Mouse (Mus musculus): ENCODE results near the gene Asprv1. TPM values are rescaled to one million over a fixed set of nuclear protein-coding genes. Genes with fewer than 3 reads are reported as not detected.
A peak's percentile ranks its signal among the peaks of the same experiment; 100 is the strongest.

The Asprv1 gene
- polyA plus RNA-seq, 1 experiment from 2014 or later: 0.37 TPM

- Histone ChIP-seq H3K27me3 (ENCODE audit: control insufficient read depth, insufficient read depth, low read length) (no peaks in the 10 kb centered on the region), H3K36me3 (ENCODE audit: control insufficient read depth, insufficient read depth, low read length) (peaks cover 3% of the 10 kb centered on the region; the same call in 1 of the 2 replicates), H3K4me3 (ENCODE audit: low read depth, low read length) (no peak overlapping the region), H3K27ac (ENCODE audit: low read depth, low read length) (no peak overlapping the region), H3K9ac (ENCODE audit: low read length) (no peak overlapping the region), H3K4me1 (ENCODE audit: control insufficient read depth, insufficient read depth, low read length) (no peaks in the 10 kb centered on the region), H3K9me3 (ENCODE audit: control insufficient read depth, low read length) (no peaks in the 10 kb centered on the region), H3K4me2 (no peak overlapping the region)
- no peak for ATAC-seq (ENCODE audit: low FRiP score)
- DNase-seq (ENCODE audit: low spot score, missing footprints): no peak
- WGBS: 90% methylated on average over 6 of the region's 6 CpGs
These were observed 25.1 kb downstream of the Asprv1 start for GRCm38 (mm10) chr6:86653026-86653425.

- H3K27ac ChIP-seq (ENCODE audit: low read depth, low read length): no peak overlapping the region
- DNase-seq (ENCODE audit: low spot score, missing footprints): no peak
- H3K4me3 ChIP-seq (ENCODE audit: low read depth, low read length): no peak overlapping the region
- ATAC-seq (ENCODE audit: low FRiP score): no peak
- no peaks in the 10 kb centered on the region for H3K4me1 ChIP-seq (ENCODE audit: control insufficient read depth, insufficient read depth, low read length)
- H3K4me2 ChIP-seq: no peak overlapping the region
- H3K36me3 ChIP-seq (ENCODE audit: control insufficient read depth, insufficient read depth, low read length): peaks cover 3% of the 10 kb centered on the region; the same call in 1 of the 2 replicates
- 77% methylated on average over 9 of the region's 9 CpGs for WGBS
- H3K9ac ChIP-seq (ENCODE audit: low read length): no peak overlapping the region
- no peaks in the 10 kb centered on the region for H3K27me3 ChIP-seq (ENCODE audit: control insufficient read depth, insufficient read depth, low read length)
- no peaks in the 10 kb centered on the region for H3K9me3 ChIP-seq (ENCODE audit: control insufficient read depth, low read length)
These were observed 26.4 kb downstream of the Asprv1 start for GRCm38 (mm10) chr6:86654270-86654916.

GRCm38 (mm10) chr6:86658501-86658900 is 30.5 kb downstream of the Asprv1 start:
- no peak overlapping the region for H3K27ac ChIP-seq (ENCODE audit: low read depth, low read length)

GRCm38 (mm10) chr6:86660161-86660877 is 32.4 kb downstream of the Asprv1 start:
- 87% methylated on average over 9 of the region's 9 CpGs for WGBS
- DNase-seq (ENCODE audit: low spot score, missing footprints): no peak
- H3K4me2 ChIP-seq: no peak overlapping the region
- H3K9ac ChIP-seq (ENCODE audit: low read length): no peak overlapping the region
- H3K9me3 ChIP-seq (ENCODE audit: control insufficient read depth, low read length): no peaks in the 10 kb centered on the region
- no peak for ATAC-seq (ENCODE audit: low FRiP score)
- no peak overlapping the region for H3K27ac ChIP-seq (ENCODE audit: low read depth, low read length)
- H3K4me3 ChIP-seq (ENCODE audit: low read depth, low read length): no peak overlapping the region
- H3K4me1 ChIP-seq (ENCODE audit: control insufficient read depth, insufficient read depth, low read length): no peaks in the 10 kb centered on the region
- no peaks in the 10 kb centered on the region for H3K27me3 ChIP-seq (ENCODE audit: control insufficient read depth, insufficient read depth, low read length)
- H3K36me3 ChIP-seq (ENCODE audit: control insufficient read depth, insufficient read depth, low read length): no peaks in the 10 kb centered on the region

More at GRCm38 (mm10) chr6:86658501-86658900, 30.5 kb downstream of the Asprv1 start:
- Histone ChIP-seq H3K4me1 (ENCODE audit: control insufficient read depth, insufficient read depth, low read length) (no peaks in the 10 kb centered on the region), H3K9ac (ENCODE audit: low read length) (no peak overlapping the region), H3K4me3 (ENCODE audit: low read depth, low read length) (no peak overlapping the region), H3K9me3 (ENCODE audit: control insufficient read depth, low read length) (no peaks in the 10 kb centered on the region), H3K27me3 (ENCODE audit: control insufficient read depth, insufficient read depth, low read length) (no peaks in the 10 kb centered on the region), H3K36me3 (ENCODE audit: control insufficient read depth, insufficient read depth, low read length) (no peaks in the 10 kb centered on the region), H3K4me2 (no peak overlapping the region)
- ATAC-seq (ENCODE audit: low FRiP score): no peak
- WGBS: 88% methylated on average over 3 of the region's 3 CpGs
- peak; percentile 62 for DNase-seq (ENCODE audit: low spot score, missing footprints)

GRCm38 (mm10) chr6:86665076-86665475 is 37.1 kb downstream of the Asprv1 start:
- H3K9ac ChIP-seq (ENCODE audit: low read length): no peak overlapping the region
- ATAC-seq (ENCODE audit: low FRiP score): no peak
- no peak overlapping the region for H3K4me2 ChIP-seq
- DNase-seq (ENCODE audit: low spot score, missing footprints): peak; percentile 64
- no peak overlapping the region for H3K27ac ChIP-seq (ENCODE audit: low read depth, low read length)
- 81% methylated on average over 5 of the region's 5 CpGs for WGBS
- no peaks in the 10 kb centered on the region for H3K36me3 ChIP-seq (ENCODE audit: control insufficient read depth, insufficient read depth, low read length)
- H3K4me1 ChIP-seq (ENCODE audit: control insufficient read depth, insufficient read depth, low read length): peaks cover 16% of the 10 kb centered on the region
- H3K27me3 ChIP-seq (ENCODE audit: control insufficient read depth, insufficient read depth, low read length): no peaks in the 10 kb centered on the region
- H3K4me3 ChIP-seq (ENCODE audit: low read depth, low read length): no peak overlapping the region
- H3K9me3 ChIP-seq (ENCODE audit: control insufficient read depth, low read length): no peaks in the 10 kb centered on the region

GRCm38 (mm10) chr6:86665560-86666307 is 37.8 kb downstream of the Asprv1 start:
- no peaks in the 10 kb centered on the region for H3K36me3 ChIP-seq (ENCODE audit: control insufficient read depth, insufficient read depth, low read length)
- ATAC-seq (ENCODE audit: low FRiP score) (no peak), DNase-seq (ENCODE audit: low spot score, missing footprints) (peak; percentile 76)
- no peaks in the 10 kb centered on the region for H3K27me3 ChIP-seq (ENCODE audit: control insufficient read depth, insufficient read depth, low read length)
- WGBS: 86% methylated on average over 17 of the region's 17 CpGs
- no peak overlapping the region for H3K4me2 ChIP-seq
- no peak overlapping the region for H3K27ac ChIP-seq (ENCODE audit: low read depth, low read length)
- no peak overlapping the region for H3K4me3 ChIP-seq (ENCODE audit: low read depth, low read length)
- H3K9me3 ChIP-seq (ENCODE audit: control insufficient read depth, low read length): no peaks in the 10 kb centered on the region
- H3K4me1 ChIP-seq (ENCODE audit: control insufficient read depth, insufficient read depth, low read length): peaks cover 18% of the 10 kb centered on the region
- no peak overlapping the region for H3K9ac ChIP-seq (ENCODE audit: low read length)

- Histone ChIP-seq H3K36me3 (ENCODE audit: control insufficient read depth, insufficient read depth, low read length) (no peaks in the 10 kb centered on the region; the same call in 1 of the 2 replicates), H3K9ac (ENCODE audit: low read length) (no peak overlapping the region), H3K4me1 (ENCODE audit: control insufficient read depth, insufficient read depth, low read length) (peaks cover 18% of the 10 kb centered on the region), H3K4me2 (no peak overlapping the region), H3K27me3 (ENCODE audit: control insufficient read depth, insufficient read depth, low read length) (no peaks in the 10 kb centered on the region), H3K4me3 (ENCODE audit: low read depth, low read length) (no peak overlapping the region), H3K9me3 (ENCODE audit: control insufficient read depth, low read length) (no peaks in the 10 kb centered on the region), H3K27ac (ENCODE audit: low read depth, low read length) (no peak overlapping the region)
- DNase-seq (ENCODE audit: low spot score, missing footprints): peak; percentile 54
- WGBS: 93% methylated on average over 10 of the region's 10 CpGs
- no peak for ATAC-seq (ENCODE audit: low FRiP score)
These were observed 39.1 kb downstream of the Asprv1 start for GRCm38 (mm10) chr6:86667061-86667460.

GRCm38 (mm10) chr6:86668580-86669239 is 40.7 kb downstream of the Asprv1 start, which contains the start of gene Mxd1:
Gene Mxd1 (minus strand): TSS chr6:86669161.
- no peaks in the 10 kb centered on the region; the same call in 1 of the 2 replicates for H3K36me3 ChIP-seq (ENCODE audit: control insufficient read depth, insufficient read depth, low read length)
- H3K4me3 ChIP-seq (ENCODE audit: low read depth, low read length): peak within 1 kb of the TSS; percentile 73
- ATAC-seq (ENCODE audit: low FRiP score) (no peak), DNase-seq (ENCODE audit: low spot score, missing footprints) (peak; percentile 82)
- H3K27me3 ChIP-seq (ENCODE audit: control insufficient read depth, insufficient read depth, low read length): no peaks in the 10 kb centered on the region
- H3K9ac ChIP-seq (ENCODE audit: low read length): peak within 1 kb of the TSS; percentile 71
- H3K4me1 ChIP-seq (ENCODE audit: control insufficient read depth, insufficient read depth, low read length): peaks cover 18% of the 10 kb centered on the region
- peak within 1 kb of the TSS; percentile 89 for H3K4me2 ChIP-seq
- no peak within 1 kb of the TSS; the same call in 1 of the 2 replicates for H3K27ac ChIP-seq (ENCODE audit: low read depth, low read length)
- no peaks in the 10 kb centered on the region for H3K9me3 ChIP-seq (ENCODE audit: control insufficient read depth, low read length)
- under 1% methylated on average over 46 of the region's 76 CpGs for WGBS
